Mouse (Mus musculus) MEL (cell line): ENCODE measurements around the gene Jak3.

Experiments
- CTCF ChIP-seq, 3 experiments: IDR thresholded peaks in 2 of 3; conservative IDR thresholded peaks in 1 of 3; 2 replicates each; pipeline ENCODE4 v1.5.1; 2011 to 2012; ENCODE audit warnings: low read length in 3 of 3, low read depth in 2 of 3, mild to moderate bottlenecking in 2 of 3, improper control_type of control experiment in 1 of 3, inconsistent platforms in 1 of 3, mixed read lengths in 1 of 3, moderate library complexity in 1 of 3; ENCODE audit not compliant: control insufficient read depth in 1 of 3, insufficient read depth in 1 of 3, poor library complexity in 1 of 3, severe bottlenecking in 1 of 3
- EP300 ChIP-seq, 2 experiments: IDR thresholded peaks; 2 replicates each; pipeline ENCODE4 v1.6.1; 2011; ENCODE audit warnings: improper control_type of control experiment in 2 of 2, low read length in 2 of 2, low read depth in 1 of 2, mild to moderate bottlenecking in 1 of 2
- GABPA ChIP-seq: IDR thresholded peaks from 2 replicates; pipeline ENCODE4 v1.6.1; 2012; ENCODE audit warnings: low read depth, mild to moderate bottlenecking, inconsistent platforms, low read length, improper control_type of control experiment, moderate library complexity
- GATA1 ChIP-seq: IDR thresholded peaks from 2 replicates; pipeline ENCODE4 v1.6.1; 2011; ENCODE audit warnings: low read depth, low read length, improper control_type of control experiment
- JUND ChIP-seq: IDR thresholded peaks from 2 replicates; pipeline ENCODE4 v1.6.1; 2011; ENCODE audit warnings: low read depth, mild to moderate bottlenecking, improper control_type of control experiment, low read length
- MAZ ChIP-seq: IDR thresholded peaks from 2 replicates; pipeline ENCODE4 v1.6.1; 2012; ENCODE audit warnings: low read depth, mild to moderate bottlenecking, inconsistent platforms, low read length, improper control_type of control experiment
- MYC ChIP-seq: IDR thresholded peaks from 2 replicates; pipeline ENCODE4 v1.6.1; 2011; ENCODE audit warnings: low read depth, mild to moderate bottlenecking, low read length, improper control_type of control experiment, moderate library complexity
- POLR2A ChIP-seq, 2 experiments: IDR thresholded peaks; 2 replicates each; pipeline ENCODE4 v1.6.1; 2011 to 2012; ENCODE audit warnings: low read length in 2 of 2, mild to moderate bottlenecking in 2 of 2, control low read depth in 1 of 2, improper control_type of control experiment in 1 of 2, low read depth in 1 of 2, moderate library complexity in 1 of 2; ENCODE audit not compliant: control insufficient read depth in 1 of 2, insufficient read depth in 1 of 2, poor library complexity in 1 of 2
- POLR2AphosphoS5 ChIP-seq: IDR thresholded peaks from 2 replicates; pipeline ENCODE4 v1.6.1; 2012; ENCODE audit warnings: low read depth, borderline replicate concordance, mild to moderate bottlenecking, inconsistent platforms, low read length, moderate library complexity, mixed read lengths
- TAL1 ChIP-seq: IDR thresholded peaks from 2 replicates; pipeline ENCODE4 v1.6.1; 2012; ENCODE audit warnings: mild to moderate bottlenecking, inconsistent platforms, low read length, moderate library complexity, mixed read lengths
- UBTF ChIP-seq: IDR thresholded peaks from 2 replicates; pipeline ENCODE4 v1.6.1; 2012; ENCODE audit warnings: low read depth, mild to moderate bottlenecking, inconsistent platforms, low read length, improper control_type of control experiment, moderate library complexity, borderline replicate concordance; ENCODE audit not compliant: insufficient read depth
- ZKSCAN1 ChIP-seq: IDR thresholded peaks from 2 replicates; pipeline ENCODE4 v1.6.1; 2012; ENCODE audit warnings: low read depth, mild to moderate bottlenecking, inconsistent platforms, low read length, improper control_type of control experiment, moderate library complexity

DNA sequence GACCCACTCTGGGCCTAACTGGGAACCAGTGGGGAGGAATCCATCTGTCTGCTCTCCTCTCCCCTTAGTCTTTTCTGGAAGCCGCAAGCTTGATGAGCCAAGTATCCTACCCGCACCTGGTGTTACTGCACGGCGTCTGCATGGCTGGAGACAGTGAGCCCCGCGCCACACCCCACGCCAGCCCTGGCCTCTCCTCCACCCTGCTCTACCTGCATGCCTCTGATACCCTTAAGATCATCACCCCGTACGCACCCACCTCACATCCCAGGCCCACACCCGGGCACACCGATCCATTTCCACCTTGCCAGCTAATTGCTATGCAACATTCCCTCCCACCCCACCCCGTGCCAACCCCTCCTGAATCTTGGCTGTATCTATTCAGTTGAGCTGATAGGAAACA, 6.7 kb downstream of the Jak3 start:
- TF ChIP-seq JUND = no peak
- TF ChIP-seq GATA1 = no peak
- no peak for TF ChIP-seq UBTF
- TF ChIP-seq POLR2A (IDR thresholded peaks at IDR 0.05; ENCODE audit: control insufficient read depth in 1 of 2, insufficient read depth in 1 of 2, low read depth in 1 of 2, low read length in 2 of 2, poor library complexity in 1 of 2) = no peak
- TF ChIP-seq GABPA = no peak
- TF ChIP-seq MYC = no peak
- TF ChIP-seq CTCF (IDR thresholded peaks at IDR 0.05 in 2 of 3, conservative IDR thresholded peaks at IDR 0.05 in 1 of 3; ENCODE audit: control insufficient read depth in 1 of 3, insufficient read depth in 1 of 3, low read depth in 2 of 3, low read length in 3 of 3, poor library complexity in 1 of 3, severe bottlenecking in 1 of 3) = no peak
- TF ChIP-seq EP300 (IDR thresholded peaks at IDR 0.05; ENCODE audit: low read depth in 1 of 2, low read length in 2 of 2) = no peak
- TF ChIP-seq ZKSCAN1 = no peak
- TF ChIP-seq MAZ = no peak
- no peak for TF ChIP-seq POLR2AphosphoS5
- no peak for TF ChIP-seq TAL1
